Mouse (Mus musculus) lung, adult 2 months (tissue): ENCODE measurements around the gene Cdc42se2. TPM values are rescaled to one million over a fixed set of nuclear protein-coding genes. Genes with fewer than 3 reads are reported as not detected.

Experiments used
- DNase-seq: peaks from one replicate; pipeline ENCODE4 v3.0.0; 2022
- H3K4me1 ChIP-seq: fragments of 200-500 bp; 2 replicates; pipeline ENCODE4 v1.6.1; 2011; ENCODE audit warnings: low read length; ENCODE audit not compliant: control insufficient read depth, insufficient read depth
- H3K4me3 ChIP-seq: fragments of 200-500 bp; replicated peaks from 2 replicates; pipeline ENCODE3; 2011; ENCODE audit warnings: low read depth, mild to moderate bottlenecking, control low read depth, low read length; ENCODE audit errors: extremely low read depth
- CTCF ChIP-seq: fragments of 200-500 bp; IDR thresholded peaks from 2 replicates; pipeline ENCODE4 v1.5.1; 2011; ENCODE audit warnings: mild to moderate bottlenecking, low read length, control low read depth; ENCODE audit not compliant: insufficient read depth
- POLR2A ChIP-seq: fragments of 200-500 bp; IDR thresholded peaks from 2 replicates; pipeline ENCODE4 v1.6.1; 2011; ENCODE audit warnings: low read depth, mild to moderate bottlenecking, control low read depth, low read length, borderline replicate concordance; ENCODE audit errors: extremely low read depth
- WGBS: fragments of 180-500 bp; shearing (Covaris S2); methylation state at CpG from one replicate; pipeline ENCODE4 v1.1.7; 2018; 5-methylcytosine and 5-hydroxymethylcytosine counted together
- polyA plus RNA-seq: library from polyadenylated mRNA; depleted of rRNA; stranded (reverse); fragments of >200 nt; gene quantifications from 2 replicates; pipeline ENCODE4 v1.2.3, GENCODE M21; 2012

Gene Cdc42se2
- polyA plus RNA-seq, 1 experiment: 67.7 TPM

- no peak overlapping the region for H3K4me3 ChIP-seq
- 64% methylated on average over 7 of the region's 7 CpGs for WGBS
- TF ChIP-seq CTCF (no peak), POLR2A (no peak)
- no peak for DNase-seq
- no peaks in the 10 kb centered on the region for H3K4me1 ChIP-seq
Observed at GRCm38 (mm10) chr11:54698636-54699035, 88.8 kb downstream of the Cdc42se2 start.

- no peak for DNase-seq
- WGBS: 90% methylated on average over 5 of the region's 5 CpGs
- Histone ChIP-seq H3K4me3 (no peak overlapping the region), H3K4me1 (no peaks in the 10 kb centered on the region)
- TF ChIP-seq POLR2A (no peak), CTCF (no peak)
Observed at GRCm38 (mm10) chr11:54697611-54698010, 89.9 kb downstream of the Cdc42se2 start.

- Histone ChIP-seq H3K4me1 (0 out of 2 replicates have a peak, but pooled peaks cover 2% of the 10 kb centered on the region), H3K4me3 (no peak overlapping the region)
- no peak for TF ChIP-seq CTCF
- TF ChIP-seq POLR2A: no peak
- 54% methylated on average over 4 of the region's 4 CpGs for WGBS
- DNase-seq: no peak
Observed at GRCm38 (mm10) chr11:54695951-54696350, 91.5 kb downstream of the Cdc42se2 start.

- no peak for TF ChIP-seq CTCF
- TF ChIP-seq POLR2A: no peak
- DNase-seq: no peak
- H3K4me3 ChIP-seq: no peak overlapping the region
- H3K4me1 ChIP-seq: 0 out of 2 replicates have a peak, but pooled peaks cover 2% of the 10 kb centered on the region
- WGBS: 83% methylated on average over 8 of the region's 8 CpGs
Observed at GRCm38 (mm10) chr11:54694291-54694690, 93.2 kb downstream of the Cdc42se2 start.

- no peak for DNase-seq
- Histone ChIP-seq H3K4me3 (no peak overlapping the region), H3K4me1 (0 out of 2 replicates have a peak, but pooled peaks cover 2% of the 10 kb centered on the region)
- TF ChIP-seq CTCF (no peak), POLR2A (no peak)
- WGBS: 45% methylated on average over 6 of the region's 6 CpGs
Observed at GRCm38 (mm10) chr11:54693696-54694095, 93.8 kb downstream of the Cdc42se2 start.

- Histone ChIP-seq H3K4me3 (no peak overlapping the region), H3K4me1 (0 out of 2 replicates have a peak, but pooled peaks cover 2% of the 10 kb centered on the region)
- TF ChIP-seq POLR2A: no peak
- no peak for TF ChIP-seq CTCF
- no peak for DNase-seq
- 57% methylated on average over 4 of the region's 4 CpGs for WGBS
Observed at GRCm38 (mm10) chr11:54691179-54691578, 96.3 kb downstream of the Cdc42se2 start.

- 66% methylated on average over 4 of the region's 4 CpGs for whole genome bisulfite sequencing
- no peak for DNase-seq
- Histone ChIP-seq H3K4me3 (no peak overlapping the region), H3K4me1 (0 out of 2 replicates have a peak, but pooled peaks cover 2% of the 10 kb centered on the region)
- TF ChIP-seq CTCF (no peak), POLR2A (no peak)
Observed at GRCm38 (mm10) chr11:54690171-54690570, 97.3 kb downstream of the Cdc42se2 start.

- no peak for TF ChIP-seq POLR2A
- TF ChIP-seq CTCF: no peak
- 69% methylated on average over 2 of the region's 2 CpGs for WGBS
- no peak overlapping the region for H3K4me3 ChIP-seq
- H3K4me1 ChIP-seq: no peaks in the 10 kb centered on the region
- no peak for DNase-seq
Observed at GRCm38 (mm10) chr11:54684831-54685230, 102.6 kb downstream of the Cdc42se2 start.

GRCm38 (mm10) chr11:54679141-54679540, 108.3 kb downstream of the Cdc42se2 start:
- 88% methylated on average over 2 of the region's 2 CpGs for WGBS
- DNase-seq: no peak

GRCm38 (mm10) chr11:54675792-54676489, 111.5 kb downstream of the Cdc42se2 start:
- Histone ChIP-seq H3K4me1 (no peaks in the 10 kb centered on the region), H3K4me3 (no peak overlapping the region)
- WGBS: 99% methylated on average over 2 of the region's 2 CpGs
- no peak for DNase-seq
- TF ChIP-seq CTCF (no peak), POLR2A (no peak)

More at GRCm38 (mm10) chr11:54679141-54679540, 108.3 kb downstream of the Cdc42se2 start:
- no peak for TF ChIP-seq CTCF
- TF ChIP-seq POLR2A: no peak
- H3K4me3 ChIP-seq: no peak overlapping the region
- H3K4me1 ChIP-seq: no peaks in the 10 kb centered on the region
